Mouse (Mus musculus) ES-Bruce4 (cell line): ENCODE measurements at regions not wholly inside any gene's neighbourhood (a gene's known extent, or its start where the extent isn't known, plus 50 kb on each side); places are given as distances from the start of the nearest gene placed in this dataset.

Experiments
- CTCF ChIP-seq: IDR thresholded peaks from one replicate; pipeline ENCODE4 v1.8.1; 2011; ENCODE audit warnings: low read depth, low read length
- EP300 ChIP-seq: IDR thresholded peaks from 2 replicates; pipeline ENCODE4 v1.6.1; 2011; ENCODE audit warnings: low read depth, low read length; ENCODE audit not compliant: insufficient read depth
- POLR2A ChIP-seq: IDR thresholded peaks from one replicate; pipeline ENCODE4 v1.8.1; 2011; ENCODE audit warnings: low read length; ENCODE audit not compliant: insufficient read depth

GRCm38 (mm10) chr10:43742085-43743054 lies 159.2 kb downstream of the Qrsl1 start:
- TF ChIP-seq CTCF, result no peak
- TF ChIP-seq POLR2A, result no peak
- TF ChIP-seq EP300, result peak; percentile 92
